Mouse (Mus musculus) cerebellum, adult 2 months (tissue): ENCODE results near the gene Rp2. TPM values are rescaled to one million over a fixed set of nuclear protein-coding genes. Genes with fewer than 3 reads are reported as not detected.
"Not testable (repeated sequence)": the region's sequence is repeated elsewhere in the genome, so short reads cannot be mapped to it uniquely, and the experiment has no call there.

Experiments
- DNase-seq, 2 experiments: peaks; one replicate each; pipeline ENCODE4 v3.0.0; 2021
- H3K27ac ChIP-seq: fragments of 200-500 bp; 2 replicates; pipeline ENCODE4 v1.5.1; 2012; ENCODE audit warnings: low read length, control low read depth, inconsistent platforms; ENCODE audit not compliant: insufficient read depth
- H3K27me3 ChIP-seq: fragments of 200-500 bp; 2 replicates; pipeline ENCODE4 v1.6.1; 2012; ENCODE audit warnings: inconsistent platforms, mild to moderate bottlenecking, low read length, moderate library complexity; ENCODE audit not compliant: control insufficient read depth, insufficient read depth
- H3K4me1 ChIP-seq: fragments of 200-500 bp; 2 replicates; pipeline ENCODE4 v1.6.1; 2011; ENCODE audit warnings: low read length; ENCODE audit not compliant: control insufficient read depth, insufficient read depth
- H3K4me3 ChIP-seq: fragments of 200-500 bp; replicated peaks from 2 replicates; pipeline ENCODE3; 2011; ENCODE audit warnings: mild to moderate bottlenecking, low read depth, low read length, control low read depth; ENCODE audit not compliant: insufficient read depth
- CTCF ChIP-seq: fragments of 200-500 bp; IDR thresholded peaks from 2 replicates; pipeline ENCODE4 v1.5.1; 2011; ENCODE audit warnings: low read depth, mild to moderate bottlenecking, control low read depth, low read length, moderate library complexity, borderline replicate concordance; ENCODE audit not compliant: insufficient read depth
- POLR2A ChIP-seq: fragments of 200-500 bp; IDR thresholded peaks from 2 replicates; pipeline ENCODE4 v1.6.1; 2011; ENCODE audit warnings: low read length, control low read depth, borderline replicate concordance; ENCODE audit not compliant: insufficient read depth
- WGBS: fragments of 180-500 bp; shearing (Covaris S2); methylation state at CpG from one replicate; pipeline ENCODE4 v1.1.7; 2018; 5-methylcytosine and 5-hydroxymethylcytosine counted together
- polyA plus RNA-seq: library from polyadenylated mRNA; depleted of rRNA; stranded (reverse); fragments of >200 nt; gene quantifications from 2 replicates; pipeline ENCODE4 v1.2.3, GENCODE M21; 2012

The Rp2 gene
- polyA plus RNA-seq, 1 experiment = 10.5 TPM

DNA sequence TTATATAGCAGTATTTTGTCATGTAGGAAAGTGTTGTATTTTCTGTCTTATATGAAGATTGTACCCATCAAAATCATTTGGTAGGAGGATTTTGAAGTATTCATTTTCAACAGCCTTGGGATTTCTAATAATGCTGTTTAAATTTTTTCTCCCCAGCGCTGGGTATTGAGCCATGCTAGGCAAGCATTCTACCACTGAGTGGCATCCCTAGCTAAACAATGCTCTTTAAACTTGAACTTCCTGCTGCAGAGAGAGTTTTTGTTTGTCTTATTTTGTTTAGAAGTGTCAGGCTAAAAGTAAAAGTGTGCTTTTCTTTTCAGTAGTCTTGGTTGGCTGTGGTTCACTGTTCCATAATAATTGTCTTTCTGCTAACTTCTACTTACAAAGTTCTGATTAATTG is 1.8 kb downstream of the Rp2 start:
- no peak overlapping the region for H3K4me3 ChIP-seq
- no peaks in the 10 kb centered on the region for H3K27me3 ChIP-seq
- 41% methylated on average over 1 of the region's 1 CpGs for WGBS
- no peak for DNase-seq
- TF ChIP-seq CTCF (no peak), POLR2A (no peak)
- no peak overlapping the region for H3K27ac ChIP-seq
- H3K4me1 ChIP-seq = no peaks in the 10 kb centered on the region

DNA sequence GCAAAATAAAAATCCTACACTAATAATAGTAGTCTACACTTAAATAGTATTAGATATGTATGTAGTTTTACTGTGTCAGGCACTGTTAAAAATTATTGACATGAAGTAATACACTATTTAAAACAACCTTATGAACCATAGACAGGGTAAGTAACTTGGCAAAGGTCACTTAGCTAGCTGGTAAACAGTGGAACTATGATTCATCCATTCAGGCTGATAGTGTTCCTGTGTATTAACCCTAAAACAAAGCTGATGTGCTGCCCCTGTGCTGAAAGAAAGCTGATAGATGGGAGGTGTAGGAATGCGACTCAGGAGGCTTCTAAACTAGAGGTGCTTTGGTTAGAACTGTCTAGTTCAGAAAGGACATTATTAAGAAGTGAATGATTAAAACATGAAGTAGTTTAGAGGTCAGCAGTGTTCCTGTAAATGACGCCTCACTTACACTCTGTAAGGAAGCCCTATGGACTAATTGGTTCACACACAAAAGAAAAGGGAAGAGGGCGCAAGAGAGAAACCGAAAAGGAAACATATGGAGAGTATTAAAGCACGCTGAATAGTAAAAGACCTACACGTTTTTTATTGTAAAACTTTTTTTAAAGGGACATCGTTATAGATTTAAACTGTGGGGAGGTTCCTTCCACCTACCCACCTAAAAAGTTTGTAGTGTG is 15.2 kb downstream of the Rp2 start:
- Histone ChIP-seq H3K4me1 (no peaks in the 10 kb centered on the region), H3K27ac (no peak overlapping the region), H3K4me3 (no peak overlapping the region), H3K27me3 (no peaks in the 10 kb centered on the region)
- 84% methylated on average over 7 of the region's 7 CpGs for WGBS
- TF ChIP-seq CTCF = no peak
- TF ChIP-seq POLR2A = no peak
- DNase-seq = no peak

DNA sequence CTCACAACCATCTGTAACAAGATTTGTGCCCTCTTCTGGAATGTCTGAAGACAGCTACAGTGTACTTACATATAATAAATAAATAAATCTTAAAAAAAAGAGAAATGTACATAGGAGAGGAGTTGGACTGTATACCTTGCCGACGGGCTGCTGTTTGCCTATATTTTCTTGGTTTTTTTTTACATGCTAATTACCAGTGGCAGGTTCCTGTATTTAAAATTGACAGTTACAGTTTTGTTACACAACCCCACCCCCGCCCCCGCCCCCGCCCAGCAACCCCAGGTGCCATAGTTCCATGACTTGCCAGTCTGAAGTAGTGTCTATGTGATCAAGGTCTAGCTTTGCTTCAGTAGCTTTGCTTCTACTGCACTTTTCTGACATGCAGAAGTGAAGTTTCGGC is 18.0 kb downstream of the Rp2 start:
- no peaks in the 10 kb centered on the region for H3K4me1 ChIP-seq
- WGBS = 94% methylated on average over 6 of the region's 6 CpGs
- H3K27me3 ChIP-seq = no peaks in the 10 kb centered on the region
- no peak overlapping the region for H3K4me3 ChIP-seq
- no peak for DNase-seq
- TF ChIP-seq CTCF (no peak), POLR2A (no peak)
- H3K27ac ChIP-seq = no peak overlapping the region

DNA sequence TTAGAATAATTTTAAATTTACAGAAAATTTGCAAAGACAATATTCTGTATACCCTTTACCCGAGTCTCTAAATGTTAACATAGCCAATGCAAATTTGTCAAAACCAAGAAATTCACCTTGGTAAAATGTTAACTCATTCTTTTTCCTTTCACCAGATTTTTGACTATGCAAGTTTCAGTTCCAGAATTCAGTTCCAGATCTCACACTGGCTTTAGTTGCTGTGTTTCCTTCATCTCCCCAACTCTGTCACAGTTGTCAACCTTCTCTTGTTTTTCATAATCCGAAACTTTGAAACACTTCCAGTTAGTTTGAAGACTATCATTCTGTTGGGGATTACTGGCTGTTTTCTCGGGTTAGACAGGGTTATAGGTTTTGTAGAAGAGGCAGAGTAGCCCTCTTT is 22.7 kb downstream of the Rp2 start:
- TF ChIP-seq CTCF (no peak), POLR2A (no peak)
- 71% methylated on average over 3 of the region's 3 CpGs for WGBS
- Histone ChIP-seq H3K27ac (no peak overlapping the region), H3K4me3 (no peak overlapping the region), H3K27me3 (no peaks in the 10 kb centered on the region), H3K4me1 (no peaks in the 10 kb centered on the region)
- DNase-seq = no peak

DNA sequence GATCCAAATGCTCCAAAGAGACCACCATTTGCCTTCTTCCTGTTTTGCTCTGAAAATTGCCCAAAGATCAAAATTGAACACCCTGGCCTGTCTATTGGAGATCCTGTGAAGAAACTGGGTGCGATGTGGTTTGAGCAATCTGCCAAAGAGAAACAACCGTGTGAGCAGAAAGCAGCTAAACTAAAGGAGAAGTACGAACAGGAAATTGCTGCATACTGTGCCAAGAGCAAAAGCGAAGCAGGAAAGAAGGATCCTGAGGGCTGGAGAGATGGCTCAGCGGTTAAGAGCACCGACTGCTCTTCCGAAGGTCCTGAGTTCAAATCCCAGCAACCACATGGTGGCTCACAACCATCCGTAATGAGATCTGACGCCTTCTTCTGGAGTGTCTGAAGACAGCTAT is 27.7 kb downstream of the Rp2 start:
- 92% methylated on average over 9 of the region's 9 CpGs for WGBS

DNA sequence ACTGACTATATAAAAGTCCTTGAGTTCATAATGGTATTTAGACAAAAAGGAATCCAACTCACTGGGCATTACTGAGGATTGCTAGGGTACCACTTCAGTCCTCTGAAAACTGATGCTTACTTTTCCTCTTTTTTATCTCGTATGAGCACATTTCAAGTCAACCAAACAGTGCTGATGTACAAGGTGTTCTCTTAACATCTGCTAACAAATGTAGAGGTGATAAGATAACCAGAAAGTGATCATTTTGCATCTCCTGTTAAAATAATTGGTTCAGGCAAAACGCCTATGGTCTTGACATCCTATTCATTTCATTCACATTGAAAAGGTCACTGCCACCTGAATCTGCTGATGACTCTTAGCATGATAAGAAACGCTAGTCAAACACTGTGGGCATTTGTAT is 28.7 kb downstream of the Rp2 start:
- TF ChIP-seq CTCF (no peak), POLR2A (no peak)
- no peaks in the 10 kb centered on the region for H3K27me3 ChIP-seq
- no peak overlapping the region for H3K4me3 ChIP-seq
- H3K27ac ChIP-seq = no peak overlapping the region
- H3K4me1 ChIP-seq = no peaks in the 10 kb centered on the region
- no peak for DNase-seq
- WGBS = 81% methylated on average over 3 of the region's 3 CpGs

More for the DNA sequence above, 27.7 kb downstream of the Rp2 start:
- not testable (repeated sequence) for H3K4me3 ChIP-seq, H3K27ac ChIP-seq, DNase-seq, H3K4me1 ChIP-seq, H3K27me3 ChIP-seq

DNA sequence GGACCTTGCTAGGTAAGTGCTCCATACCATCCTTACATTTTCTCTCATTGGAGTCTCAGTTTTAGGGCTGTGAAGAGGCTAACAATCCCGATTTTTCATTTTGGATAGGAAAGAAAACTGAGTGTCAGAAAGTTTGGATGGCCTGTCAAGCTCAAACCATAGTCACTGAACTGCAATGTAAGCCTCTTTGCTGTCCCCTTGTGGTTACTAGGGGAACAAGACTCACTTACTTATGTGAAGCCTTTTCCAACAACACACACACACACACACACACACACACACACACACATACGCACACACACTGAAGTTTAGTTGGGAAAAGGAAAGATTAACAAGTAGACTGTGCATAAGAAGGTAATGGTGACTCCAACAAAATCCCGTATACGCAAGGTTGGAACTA is 39.8 kb downstream of the Rp2 start:
- DNase-seq = no peak
- 85% methylated on average over 4 of the region's 4 CpGs for WGBS

DNA sequence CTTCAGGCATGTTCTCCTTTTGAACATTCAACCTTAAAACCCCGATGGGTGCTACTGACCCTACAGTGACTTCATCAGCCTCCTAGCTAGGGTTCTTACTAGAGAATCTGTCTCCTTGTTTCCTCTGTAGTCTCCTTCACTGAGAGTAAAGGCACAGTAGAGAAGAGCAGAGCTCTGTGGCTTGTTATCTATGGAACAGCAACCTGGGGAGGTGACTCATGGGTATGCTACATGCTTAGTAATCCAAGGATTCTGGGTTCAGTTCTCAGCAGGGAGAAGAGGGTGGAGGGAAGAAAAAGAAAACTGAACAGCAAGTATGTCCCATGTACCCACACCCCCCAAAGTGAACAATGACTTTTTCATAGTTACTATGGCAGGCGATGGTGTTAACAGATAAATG is 42.6 kb downstream of the Rp2 start:
- TF ChIP-seq POLR2A (no peak), CTCF (no peak)
- DNase-seq = no peak
- no peaks in the 10 kb centered on the region for H3K4me1 ChIP-seq
- H3K4me3 ChIP-seq = no peak overlapping the region
- 100% methylated on average over 2 of the region's 2 CpGs for WGBS
- H3K27ac ChIP-seq = no peak overlapping the region
- no peaks in the 10 kb centered on the region for H3K27me3 ChIP-seq

More for the DNA sequence above, 39.8 kb downstream of the Rp2 start:
- H3K27ac ChIP-seq = no peak overlapping the region
- no peak overlapping the region for H3K4me3 ChIP-seq
- H3K4me1 ChIP-seq = no peaks in the 10 kb centered on the region
- TF ChIP-seq CTCF (no peak), POLR2A (no peak)
- no peaks in the 10 kb centered on the region for H3K27me3 ChIP-seq

DNA sequence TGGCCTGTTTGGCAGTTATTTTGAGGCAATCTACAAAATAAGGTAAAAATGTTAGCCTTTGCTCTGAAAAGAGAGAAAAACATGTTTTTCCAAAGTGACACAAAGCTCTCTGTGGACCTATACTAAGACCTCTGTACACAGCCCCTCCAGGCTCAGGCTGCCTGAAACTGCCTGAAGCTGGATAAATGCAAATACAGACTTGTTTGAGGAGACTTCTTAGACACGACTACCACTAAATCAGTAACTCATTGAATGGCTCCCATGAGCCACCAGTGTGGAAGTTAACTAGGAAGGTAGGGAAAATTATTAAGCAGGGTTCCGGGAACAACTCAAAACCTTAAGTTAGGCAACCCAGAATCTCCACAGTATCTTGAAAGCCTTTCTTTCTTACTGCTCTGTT is 43.4 kb downstream of the Rp2 start:
- no peak overlapping the region for H3K27ac ChIP-seq
- TF ChIP-seq POLR2A (no peak), CTCF (no peak)
- WGBS = 98% methylated on average over 2 of the region's 2 CpGs
- DNase-seq = no peak
- no peaks in the 10 kb centered on the region for H3K4me1 ChIP-seq
- no peak overlapping the region for H3K4me3 ChIP-seq
- no peaks in the 10 kb centered on the region for H3K27me3 ChIP-seq
